9 mouse cellular contexts compared by ENCODE assay signal in the genomic region with DNA sequence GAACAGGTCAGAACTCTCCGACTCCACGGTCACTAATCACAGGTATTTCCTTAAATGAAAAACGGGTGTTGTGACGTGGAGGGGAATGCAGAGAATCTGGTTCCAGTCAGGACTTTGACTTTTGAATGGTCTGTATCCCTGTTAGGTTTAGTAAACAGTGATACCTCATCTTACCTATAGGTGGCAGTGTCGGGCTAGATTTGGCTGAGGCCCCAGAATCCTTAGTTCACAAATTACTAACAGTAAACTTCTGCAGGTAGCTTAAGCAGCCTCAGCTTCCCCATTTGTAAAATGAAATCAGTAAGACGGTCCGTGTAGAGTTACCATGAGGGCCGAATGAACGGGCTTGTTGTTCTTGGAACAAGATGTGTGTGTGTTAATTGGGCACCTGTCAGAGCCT. TPM values are rescaled to one million over a fixed set of nuclear protein-coding genes. Genes with fewer than 3 reads are reported as not detected.
DNase-seq lines count a peak whose midpoint lies in the region; ATAC-seq and TF ChIP-seq lines count a peak whose summit lies in the region.
"Had no signal": no experiment of that assay in that cellular context is flagged by ENCODE, and none has a peak within 500 bp of the region (broad histone marks: within the 10 kb centered on the region; RNA-seq: fewer than 3 reads in every experiment).

No protein-coding gene starts in this region.

- H3K27me3 ChIP-seq in C2C12 (ENCODE audit: control insufficient read depth, insufficient read depth, insufficient read length) = no peaks in the 10 kb centered on the region
- no peaks in the 10 kb centered on the region for H3K27me3 ChIP-seq in forebrain, postnatal 0 days (ENCODE audit: insufficient read depth, low read length)
- no peaks in the 10 kb centered on the region for H3K27me3 ChIP-seq in lung, embryonic 14.5 days (ENCODE audit: insufficient read depth, low read length)
- H3K27me3 ChIP-seq in neural tube, embryonic 15.5 days (replicated peaks) = no peaks in the 10 kb centered on the region; the same call in 1 of the 2 replicates

- ATAC-seq in forebrain, postnatal 0 days = peak; percentile 65
- ATAC-seq in lung, embryonic 14.5 days (ENCODE audit: insufficient read depth) = peak; percentile 45; the same call in 1 of the 2 replicates
- peak; percentile 68; the same call in 1 of the 2 replicates for ATAC-seq in neural tube, embryonic 15.5 days (ENCODE audit: low FRiP score)

- H3K4me3 ChIP-seq in C2C12 (ENCODE audit: insufficient read depth, poor library complexity, severe bottlenecking) = no peak overlapping the region
- H3K4me3 ChIP-seq in forebrain, postnatal 0 days (ENCODE audit: low read depth, low read length) = no peak overlapping the region
- H3K4me3 ChIP-seq in lung, embryonic 14.5 days (ENCODE audit: low read depth, low read length) = no peak overlapping the region
- H3K4me3 ChIP-seq in neural tube, embryonic 15.5 days (replicated peaks) = no peak overlapping the region
- H3K4me3 ChIP-seq: heart, embryonic 15.5 days had no signal

- 23% methylated on average over 9 of the region's 9 CpGs for WGBS in forebrain, postnatal 0 days
- 20% methylated on average over 9 of the region's 9 CpGs for WGBS in lung, embryonic 14.5 days
- WGBS in neural tube, embryonic 15.5 days = 28% methylated on average over 9 of the region's 9 CpGs

- H3K9ac ChIP-seq in forebrain, postnatal 0 days = no peak overlapping the region
- H3K9ac ChIP-seq in lung, embryonic 14.5 days = no peak overlapping the region
- no peak overlapping the region for H3K9ac ChIP-seq in neural tube, embryonic 15.5 days (replicated peaks)
- H3K9ac ChIP-seq: heart, embryonic 15.5 days had no signal

- no peak overlapping the region for H3K27ac ChIP-seq in forebrain, postnatal 0 days (ENCODE audit: low read depth, low read length)
- H3K27ac ChIP-seq in lung, embryonic 14.5 days (ENCODE audit: low read depth) = no peak overlapping the region
- H3K27ac ChIP-seq in neural tube, embryonic 15.5 days (replicated peaks) = no peak overlapping the region
- H3K27ac ChIP-seq: heart, embryonic 15.5 days had no signal

- H3K4me1 ChIP-seq in forebrain, postnatal 0 days (ENCODE audit: insufficient read depth) = no peaks in the 10 kb centered on the region
- no peaks in the 10 kb centered on the region for H3K4me1 ChIP-seq in lung, embryonic 14.5 days (ENCODE audit: insufficient read depth)
- H3K4me1 ChIP-seq in neural tube, embryonic 15.5 days = no peaks in the 10 kb centered on the region
- H3K4me1 ChIP-seq: heart, embryonic 15.5 days had no signal

- H3K36me3 ChIP-seq in C2C12 (ENCODE audit: control insufficient read depth, insufficient read depth) = no peaks in the 10 kb centered on the region
- no peaks in the 10 kb centered on the region for H3K36me3 ChIP-seq in forebrain, postnatal 0 days (ENCODE audit: insufficient read depth)
- H3K36me3 ChIP-seq in lung, embryonic 14.5 days (ENCODE audit: insufficient read depth) = no peaks in the 10 kb centered on the region
- H3K36me3 ChIP-seq in neural tube, embryonic 15.5 days = no peaks in the 10 kb centered on the region
- H3K36me3 ChIP-seq: heart, embryonic 15.5 days had no signal

- peak; percentile 45 for DNase-seq in gastrocnemius, adult 18-20 months (ENCODE audit: low spot score)
- DNase-seq in gastrocnemius, postnatal 25 days = no peak
- peak; percentile 21 for DNase-seq in c-Kit-positive CD71-positive TER-119-negative erythroid progenitor cells, embryonic 14.5 days (ENCODE audit: low read depth)
- DNase-seq in forebrain, postnatal 0 days = peak; percentile 78
- peak; percentile 54 to 61 for DNase-seq in kidney, adult 8-10 months
- peak; percentile 89 for DNase-seq in lung, embryonic 14.5 days

- no peak overlapping the region for H3ac ChIP-seq in C2C12 (ENCODE audit: control insufficient read depth, insufficient read length, low read depth)

- no peaks in the 10 kb centered on the region for H3K79me3 ChIP-seq in C2C12 (ENCODE audit: low read depth)

- peak; percentile 24 for TF ChIP-seq CTCF in C2C12 (IDR thresholded peaks at IDR 0.05; ENCODE audit: control insufficient read depth, insufficient read depth, insufficient read length)
- peak; percentile 85 for TF ChIP-seq CTCF in forebrain, postnatal 0 days (IDR thresholded peaks at IDR 0.05; ENCODE audit: low read depth)
- peak; percentile 85 for TF ChIP-seq CTCF in lung, embryonic 14.5 days (IDR thresholded peaks at IDR 0.05; ENCODE audit: low read depth)

- no peaks in the 10 kb centered on the region for H3K79me2 ChIP-seq in C2C12 (ENCODE audit: control insufficient read depth, insufficient read depth)

- H3K9me3 ChIP-seq in forebrain, postnatal 0 days (ENCODE audit: low read length) = no peaks in the 10 kb centered on the region
- no peaks in the 10 kb centered on the region for H3K9me3 ChIP-seq in lung, embryonic 14.5 days (ENCODE audit: low read depth, low read length)
- no peaks in the 10 kb centered on the region for H3K9me3 ChIP-seq in neural tube, embryonic 15.5 days (replicated peaks)
- H3K9me3 ChIP-seq: heart, embryonic 15.5 days had no signal

- no peak overlapping the region for H3K4me2 ChIP-seq in forebrain, postnatal 0 days (ENCODE audit: low read depth)
- no peak overlapping the region for H3K4me2 ChIP-seq in lung, embryonic 14.5 days
- no peak overlapping the region for H3K4me2 ChIP-seq in neural tube, embryonic 15.5 days
- H3K4me2 ChIP-seq: heart, embryonic 15.5 days had no signal

TF ChIP-seq in C2C12, 6 proteins besides CTCF, POLR2A, EP300 and RAD21:
- TF ChIP-seq CEBPB (IDR thresholded peaks at IDR 0.05; ENCODE audit: low read depth) = no peak
- TF ChIP-seq MAX (IDR thresholded peaks at IDR 0.05) = no peak
- no peak for TF ChIP-seq USF1 (IDR thresholded peaks at IDR 0.05; ENCODE audit: low read depth)
- TF ChIP-seq MYOD1 (IDR thresholded peaks at IDR 0.05; ENCODE audit: control insufficient read depth, insufficient read length, low read depth) = no peak
- no peak for TF ChIP-seq MYOG (IDR thresholded peaks at IDR 0.05; ENCODE audit: control insufficient read depth, extremely low read depth, insufficient read length)
- TF ChIP-seq FOSL1 (IDR thresholded peaks at IDR 0.05; ENCODE audit: insufficient read depth, low read length, poor library complexity, severe bottlenecking) = no peak

RNA-seq across cellular contexts. Expression of a gene that starts 21.0 kb away (rescaled TPM):
- total RNA-seq in gastrocnemius, adult 18-20 months (2021) = not detected
- total RNA-seq in gastrocnemius, postnatal 25 days (2021) = not detected
- 0.12 TPM for polyA plus RNA-seq in C2C12 (2012; fragmentation: generic; extraction: Trizol)
- total RNA-seq in forebrain, postnatal 0 days (2014; rRNA removed) = 0.76 and 1.5 TPM in 2 replicates
- polyA plus RNA-seq in forebrain, postnatal 0 days (2015; fragmentation: Nextera tagmentation; extraction: Ambion mirVana) = 0.68 and 1.2 TPM in 2 replicates
- 2.5 and 2.9 TPM in 2 replicates for polyA plus RNA-seq in lung, embryonic 14.5 days (2014; fragmentation: Nextera tagmentation; extraction: Ambion mirVana)
- polyA plus RNA-seq in neural tube, embryonic 15.5 days (2015; fragmentation: Nextera tagmentation; extraction: Ambion mirVana) = 3.1 and 5.6 TPM in 2 replicates

Comparison
In these comparisons a context has a peak if more than half of its experiments do, and no peak if none do; other contexts are left out.
1. CTCF ChIP-seq: peak in every context shown above with its lines; median percentile 85 in forebrain, postnatal 0 days; 85 in lung, embryonic 14.5 days; 24 in C2C12.